Mouse (Mus musculus) frontal cortex, postnatal 10 days (tissue): ENCODE data around the gene 2300002M23Rik.

Experiments used
- DNase-seq, 2 experiments: peaks; one replicate each; pipeline ENCODE4 v3.0.0; 2022; ENCODE audit warnings: low spot score in 2 of 2, mixed read lengths in 1 of 2

Gene 2300002M23Rik

GRCm38 (mm10) chr17:35556186-35556765, 11.0 kb upstream of the 2300002M23Rik start:
- DNase-seq = no peak

GRCm38 (mm10) chr17:35556812-35557211, 10.4 kb upstream of the 2300002M23Rik start:
- DNase-seq = no peak

- DNase-seq = no peak
These were observed 9.9 kb upstream of the 2300002M23Rik start for GRCm38 (mm10) chr17:35557351-35557750.

- no peak for DNase-seq
These were observed 9.0 kb upstream of the 2300002M23Rik start for GRCm38 (mm10) chr17:35558216-35558615.

- DNase-seq = no peak
These were observed 517 bp downstream of the 2300002M23Rik start for GRCm38 (mm10) chr17:35567767-35568166.

GRCm38 (mm10) chr17:35569091-35569944, 2.1 kb downstream of the 2300002M23Rik start:
- DNase-seq = no peak

- DNase-seq = no peak
These were observed 3.6 kb downstream of the 2300002M23Rik start for GRCm38 (mm10) chr17:35570836-35571235.

- no peak for DNase-seq
These were observed 4.2 kb downstream of the 2300002M23Rik start for GRCm38 (mm10) chr17:35571477-35571876.

- peak in 1 of 2 experiments; percentile 59 for DNase-seq
These were observed 11.0 kb downstream of the 2300002M23Rik start for GRCm38 (mm10) chr17:35578211-35578610.

- no peak for DNase-seq
These were observed 15.7 kb downstream of the 2300002M23Rik start for GRCm38 (mm10) chr17:35582900-35583299.

GRCm38 (mm10) chr17:35584330-35584937, 17.2 kb downstream of the 2300002M23Rik start:
- peak; percentile 49 to 80 for DNase-seq

GRCm38 (mm10) chr17:35587291-35587690, 20.0 kb downstream of the 2300002M23Rik start:
- DNase-seq = no peak

GRCm38 (mm10) chr17:35588387-35588786, 21.1 kb downstream of the 2300002M23Rik start:
- DNase-seq = no peak

GRCm38 (mm10) chr17:35590410-35591218, 23.4 kb downstream of the 2300002M23Rik start:
- DNase-seq = peak; percentile 55 to 70

- no peak for DNase-seq
These were observed 23.9 kb downstream of the 2300002M23Rik start for GRCm38 (mm10) chr17:35591219-35591578.

- DNase-seq = no peak
These were observed 24.5 kb downstream of the 2300002M23Rik start for GRCm38 (mm10) chr17:35591731-35592130.

- no peak for DNase-seq
These were observed 24.9 kb downstream of the 2300002M23Rik start for GRCm38 (mm10) chr17:35592131-35592530.

- no peak for DNase-seq
These were observed 26.5 kb downstream of the 2300002M23Rik start for GRCm38 (mm10) chr17:35593786-35594185.

GRCm38 (mm10) chr17:35594456-35594855, 27.2 kb downstream of the 2300002M23Rik start:
- no peak for DNase-seq

- DNase-seq = no peak
These were observed 30.1 kb downstream of the 2300002M23Rik start for GRCm38 (mm10) chr17:35597399-35597798.

- no peak for DNase-seq
These were observed 34.0 kb downstream of the 2300002M23Rik start, which contains the start of gene Sfta2 for GRCm38 (mm10) chr17:35601249-35601648. Gene Sfta2, plus strand, starts transcription at chr17:35601549.
